Mouse (Mus musculus) intestine, embryonic 16.5 days (tissue): Measurements from ENCODE around the gene Asb5. TPM values are rescaled to one million over a fixed set of nuclear protein-coding genes. Genes with fewer than 3 reads are reported as not detected.

Experiments used
- ATAC-seq: fragments of 200-750 bp; cut with Nextera tagmentation; 2 replicates; pipeline ENCODE4 v1.8.0; 2017; ENCODE audit warnings: moderate TSS enrichment, moderate library complexity
- H3K27ac ChIP-seq: fragments of 300-500 bp; sonication (generic); 2 replicates; pipeline ENCODE4 v1.5.1; 2014; ENCODE audit warnings: mild to moderate bottlenecking, low read length
- H3K27me3 ChIP-seq: fragments of 300-500 bp; sonication (generic); replicated peaks from 2 replicates; pipeline ENCODE4 v1.6.1; 2014; ENCODE audit warnings: low read length, control low read depth, mixed read lengths; ENCODE audit not compliant: control insufficient read depth, insufficient read depth
- H3K36me3 ChIP-seq: fragments of 300-500 bp; sonication (generic); 2 replicates; pipeline ENCODE4 v1.6.1; 2014; ENCODE audit warnings: low read length, control low read depth; ENCODE audit not compliant: control insufficient read depth, insufficient read depth
- H3K4me1 ChIP-seq: fragments of 300-500 bp; sonication (generic); 2 replicates; pipeline ENCODE4 v1.6.1; 2014; ENCODE audit warnings: low read length, control low read depth, mixed read lengths; ENCODE audit not compliant: control insufficient read depth, insufficient read depth
- H3K4me2 ChIP-seq: fragments of 300-500 bp; sonication (generic); 2 replicates; pipeline ENCODE4 v1.6.1; 2014; ENCODE audit warnings: low read depth, low read length, control low read depth
- H3K4me3 ChIP-seq: fragments of 300-500 bp; sonication (generic); 2 replicates; pipeline ENCODE4 v1.5.1; 2014; ENCODE audit warnings: mild to moderate bottlenecking, low read length
- H3K9ac ChIP-seq: fragments of 300-500 bp; sonication (generic); 2 replicates; pipeline ENCODE4 v1.6.1; 2014; ENCODE audit warnings: low read depth, low read length
- H3K9me3 ChIP-seq: fragments of 300-500 bp; sonication (generic); 2 replicates; pipeline ENCODE4 v1.6.1; 2016; ENCODE audit warnings: low read length, control low read depth; ENCODE audit not compliant: control insufficient read depth
- WGBS: fragments of 180-500 bp; shearing (Covaris S2); extraction: QIAGEN DNeasy Blood & Tissue Kit; methylation state at CpG from one replicate; pipeline ENCODE4 v1.1.7; 2014; 5-methylcytosine and 5-hydroxymethylcytosine counted together
- polyA plus RNA-seq: library from polyadenylated mRNA; unstranded; fragments of >200 nt; fragmentation: Nextera tagmentation; extraction: Ambion mirVana; gene quantifications from 2 replicates; pipeline ENCODE4 v1.2.1, GENCODE M21; 2015

The Asb5 gene
- polyA plus RNA-seq, 1 experiment from 2014 or later, result 3.6 TPM

- no peak overlapping the region for H3K9ac ChIP-seq
- H3K4me3 ChIP-seq, result no peak overlapping the region
- H3K4me2 ChIP-seq, result no peak overlapping the region
- H3K4me1 ChIP-seq, result peaks cover 4% of the 10 kb centered on the region; the same call in 1 of the 2 replicates
- no peaks in the 10 kb centered on the region for H3K9me3 ChIP-seq
- H3K27ac ChIP-seq, result no peak overlapping the region
- 0 out of 2 replicates have a peak, but pooled peaks cover 8% of the 10 kb centered on the region for H3K36me3 ChIP-seq
- H3K27me3 ChIP-seq, result no peaks in the 10 kb centered on the region
- 95% methylated on average over 6 of the region's 6 CpGs for WGBS
- ATAC-seq, result no peak
These were observed 2.7 kb upstream of the Asb5 start for GRCm38 (mm10) chr8:54526700-54527099.

GRCm38 (mm10) chr8:54528571-54528970 lies 809 bp upstream of the Asb5 start:
- Histone ChIP-seq H3K9me3 (no peaks in the 10 kb centered on the region), H3K27me3 (no peaks in the 10 kb centered on the region), H3K4me1 (peaks cover 4% of the 10 kb centered on the region; the same call in 1 of the 2 replicates), H3K4me2 (peak overlapping the region; percentile 56), H3K36me3 (0 out of 2 replicates have a peak, but pooled peaks cover 8% of the 10 kb centered on the region), H3K27ac (no peak overlapping the region), H3K9ac (peak overlapping the region; percentile 90; the same call in 1 of the 2 replicates), H3K4me3 (peak overlapping the region; percentile 93)
- WGBS, result 31% methylated on average over 7 of the region's 7 CpGs
- ATAC-seq, result no peak

DNA sequence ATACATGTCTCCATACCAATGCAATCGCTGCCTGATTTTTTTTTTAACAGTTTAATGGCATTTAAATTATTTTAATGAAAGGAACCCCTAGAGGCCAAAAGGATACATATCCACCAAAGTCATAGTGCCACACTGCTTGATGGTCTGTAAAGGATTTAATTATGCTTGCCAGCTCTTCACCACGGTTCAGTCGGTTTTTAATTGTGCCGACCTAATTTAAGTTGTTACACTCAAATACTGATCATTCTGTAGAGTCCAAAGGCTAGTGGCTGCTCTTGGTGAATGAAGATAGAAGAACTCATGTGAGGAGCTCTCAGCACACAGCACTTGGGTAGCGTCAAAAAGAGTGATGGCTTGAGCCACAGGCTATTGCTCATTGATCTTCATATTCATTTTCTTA lies 5.8 kb downstream of the Asb5 start:
- Histone ChIP-seq H3K9me3 (no peaks in the 10 kb centered on the region), H3K27me3 (no peaks in the 10 kb centered on the region), H3K36me3 (no peaks in the 10 kb centered on the region), H3K4me3 (no peak overlapping the region), H3K4me2 (no peak overlapping the region), H3K27ac (no peak overlapping the region), H3K4me1 (0 out of 2 replicates have a peak, but pooled peaks cover 4% of the 10 kb centered on the region), H3K9ac (no peak overlapping the region)
- WGBS, result 91% methylated on average over 5 of the region's 5 CpGs
- ATAC-seq, result no peak

GRCm38 (mm10) chr8:54537285-54537684 lies 7.9 kb downstream of the Asb5 start:
- ATAC-seq, result no peak
- H3K36me3 ChIP-seq, result no peaks in the 10 kb centered on the region
- WGBS, result 91% methylated on average over 3 of the region's 3 CpGs
- no peaks in the 10 kb centered on the region for H3K4me1 ChIP-seq
- no peaks in the 10 kb centered on the region for H3K9me3 ChIP-seq
- no peak overlapping the region for H3K9ac ChIP-seq
- H3K4me3 ChIP-seq, result no peak overlapping the region
- H3K27me3 ChIP-seq, result no peaks in the 10 kb centered on the region
- no peak overlapping the region for H3K27ac ChIP-seq
- no peak overlapping the region for H3K4me2 ChIP-seq

- no peak overlapping the region for H3K9ac ChIP-seq
- no peaks in the 10 kb centered on the region for H3K9me3 ChIP-seq
- no peak overlapping the region for H3K4me2 ChIP-seq
- H3K36me3 ChIP-seq, result no peaks in the 10 kb centered on the region
- WGBS, result 79% methylated on average over 1 of the region's 1 CpGs
- H3K27me3 ChIP-seq, result no peaks in the 10 kb centered on the region
- ATAC-seq, result no peak
- no peaks in the 10 kb centered on the region for H3K4me1 ChIP-seq
- H3K27ac ChIP-seq, result no peak overlapping the region
- no peak overlapping the region for H3K4me3 ChIP-seq
These were observed 12.0 kb downstream of the Asb5 start for GRCm38 (mm10) chr8:54541331-54541730.

DNA sequence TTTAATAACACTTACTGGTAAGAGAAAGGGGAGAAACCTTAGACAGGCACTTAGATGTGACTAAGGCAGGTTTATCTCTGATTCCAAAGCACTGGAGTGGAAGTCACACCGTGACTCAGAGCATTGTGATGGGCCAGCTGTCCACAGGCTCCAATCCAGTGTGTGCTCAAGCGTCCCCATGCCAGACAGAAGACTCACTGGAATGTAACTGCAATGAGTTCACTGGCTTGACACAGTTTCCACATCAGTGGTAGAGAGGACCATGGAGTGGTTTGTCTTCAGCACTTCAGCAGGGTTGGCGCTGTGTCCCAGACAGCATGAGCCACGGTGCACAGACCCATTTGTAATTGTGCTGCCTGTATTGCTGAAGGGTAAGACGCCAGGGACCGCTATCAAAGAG lies 19.0 kb downstream of the Asb5 start:
- 76% methylated on average over 6 of the region's 6 CpGs for WGBS

GRCm38 (mm10) chr8:54550026-54550574 lies 20.7 kb downstream of the Asb5 start:
- Histone ChIP-seq H3K4me2 (no peak overlapping the region), H3K27me3 (no peaks in the 10 kb centered on the region), H3K9ac (no peak overlapping the region), H3K9me3 (no peaks in the 10 kb centered on the region), H3K36me3 (no peaks in the 10 kb centered on the region), H3K4me1 (no peaks in the 10 kb centered on the region), H3K27ac (no peak overlapping the region), H3K4me3 (no peak overlapping the region)
- WGBS, result 88% methylated on average over 12 of the region's 12 CpGs
- ATAC-seq, result no peak

More for the DNA sequence above, 19.0 kb downstream of the Asb5 start:
- no peak overlapping the region for H3K27ac ChIP-seq
- no peak overlapping the region for H3K9ac ChIP-seq
- no peaks in the 10 kb centered on the region for H3K9me3 ChIP-seq
- H3K4me1 ChIP-seq, result no peaks in the 10 kb centered on the region
- no peak for ATAC-seq
- H3K27me3 ChIP-seq, result no peaks in the 10 kb centered on the region
- H3K36me3 ChIP-seq, result no peaks in the 10 kb centered on the region
- no peak overlapping the region for H3K4me3 ChIP-seq
- no peak overlapping the region for H3K4me2 ChIP-seq

- no peak for ATAC-seq
- H3K9ac ChIP-seq, result no peak overlapping the region
- H3K36me3 ChIP-seq, result no peaks in the 10 kb centered on the region
- H3K4me3 ChIP-seq, result no peak overlapping the region
- WGBS, result 77% methylated on average over 2 of the region's 2 CpGs
- H3K4me2 ChIP-seq, result no peak overlapping the region
- H3K4me1 ChIP-seq, result no peaks in the 10 kb centered on the region
- no peaks in the 10 kb centered on the region for H3K9me3 ChIP-seq
- H3K27me3 ChIP-seq, result no peaks in the 10 kb centered on the region
- no peak overlapping the region for H3K27ac ChIP-seq
These were observed 25.5 kb downstream of the Asb5 start for GRCm38 (mm10) chr8:54554921-54555320.

- Histone ChIP-seq H3K9me3 (no peaks in the 10 kb centered on the region), H3K36me3 (no peaks in the 10 kb centered on the region), H3K9ac (no peak overlapping the region), H3K4me3 (no peak overlapping the region), H3K27me3 (no peaks in the 10 kb centered on the region), H3K4me2 (no peak overlapping the region), H3K4me1 (no peaks in the 10 kb centered on the region), H3K27ac (no peak overlapping the region)
- ATAC-seq, result no peak
- 56% methylated on average over 4 of the region's 4 CpGs for WGBS
These were observed 32.8 kb downstream of the Asb5 start for GRCm38 (mm10) chr8:54562137-54562536.

DNA sequence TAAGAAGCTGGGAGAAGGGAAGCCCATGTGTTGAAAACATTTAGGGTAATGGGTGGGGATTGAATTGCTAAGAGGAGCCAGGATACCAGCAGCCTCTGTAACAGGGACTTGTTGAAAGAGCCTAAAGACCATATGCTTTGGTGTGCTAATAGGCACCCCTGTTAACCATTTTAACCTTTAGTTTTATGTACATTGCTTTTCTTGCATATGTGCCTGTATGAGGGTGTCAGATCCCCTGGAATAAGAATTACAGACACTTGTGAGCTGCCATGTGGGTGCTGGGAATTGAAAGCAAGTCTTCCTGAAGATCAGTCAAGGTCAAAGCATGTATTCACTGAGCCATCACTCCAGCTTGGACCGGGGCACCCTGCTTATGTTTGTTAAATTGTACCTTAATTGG lies 35.8 kb downstream of the Asb5 start:
- Histone ChIP-seq H3K27ac (no peak overlapping the region), H3K9me3 (no peaks in the 10 kb centered on the region), H3K4me3 (no peak overlapping the region), H3K4me1 (no peaks in the 10 kb centered on the region), H3K27me3 (no peaks in the 10 kb centered on the region), H3K36me3 (no peaks in the 10 kb centered on the region), H3K4me2 (no peak overlapping the region), H3K9ac (no peak overlapping the region)
- 88% methylated on average over 1 of the region's 1 CpGs for WGBS
- no peak for ATAC-seq
